Mouse (Mus musculus) left cerebral cortex, postnatal 4 days (tissue): Measurements from ENCODE around the gene Eng. TPM values are rescaled to one million over a fixed set of nuclear protein-coding genes. Genes with fewer than 3 reads are reported as not detected.
A peak's percentile ranks its signal among the peaks of the same experiment; 100 is the strongest.

Experiments
- DNase-seq: peaks from one replicate; pipeline ENCODE4 v3.0.0-alpha.2; 2022
- intact Hi-C: fragments of 180-260 bp; cut with DNase I; formaldehyde crosslinking; loops from one replicate; pipeline ENCODE4 v1.15.1; 2025
- total RNA-seq, 2 experiments: library from RNA; stranded (reverse); gene quantifications; 2 replicates each; pipeline ENCODE4 v1.2.3; 2021

Gene Eng
- total RNA-seq, 2 experiments from 2014 or later = 21.2 to 26.1 TPM

DNA sequence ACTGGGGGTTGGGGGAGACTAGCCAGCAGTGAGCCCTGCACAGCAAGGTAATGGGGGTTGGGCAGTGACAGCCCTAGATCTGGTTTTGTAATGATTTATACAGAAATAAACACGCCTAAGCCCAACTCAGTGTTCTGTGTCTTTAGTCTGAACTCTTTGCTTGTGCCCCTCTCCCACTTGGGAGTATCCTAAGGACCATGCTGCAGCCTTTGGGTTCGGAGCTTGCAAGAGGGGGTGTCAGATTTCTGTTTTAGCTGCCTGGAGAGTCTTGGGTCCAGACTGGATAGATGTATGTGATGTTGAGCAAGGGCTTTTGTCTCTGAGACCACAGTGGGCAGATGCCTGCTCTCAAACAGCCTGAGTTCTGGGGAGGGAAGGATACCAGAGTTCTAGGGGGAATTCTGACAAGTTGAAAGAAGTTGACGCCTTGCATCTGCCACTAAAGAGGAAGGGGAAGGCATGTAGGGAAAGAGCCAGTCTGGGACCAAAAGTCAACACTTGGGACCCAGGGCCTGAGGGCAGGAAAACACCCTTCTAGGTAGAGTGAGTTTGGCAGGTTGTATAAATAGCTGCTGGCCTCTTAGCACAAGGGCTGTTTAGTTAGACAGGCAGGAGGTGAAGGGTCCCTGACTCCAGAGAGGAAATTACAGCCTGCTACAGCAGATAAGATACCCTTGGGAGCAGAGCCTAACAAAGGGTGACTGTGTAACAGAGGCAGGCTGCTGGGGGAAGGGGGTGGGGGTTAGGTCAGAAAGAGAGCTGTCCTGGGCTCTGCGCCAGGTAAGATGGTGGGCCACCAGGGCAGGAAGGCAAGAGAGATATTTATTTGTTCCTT is 25.5 kb upstream of the Eng start:
- peak; percentile 73 for DNase-seq
- intact Hi-C loops = no loop called here

DNA sequence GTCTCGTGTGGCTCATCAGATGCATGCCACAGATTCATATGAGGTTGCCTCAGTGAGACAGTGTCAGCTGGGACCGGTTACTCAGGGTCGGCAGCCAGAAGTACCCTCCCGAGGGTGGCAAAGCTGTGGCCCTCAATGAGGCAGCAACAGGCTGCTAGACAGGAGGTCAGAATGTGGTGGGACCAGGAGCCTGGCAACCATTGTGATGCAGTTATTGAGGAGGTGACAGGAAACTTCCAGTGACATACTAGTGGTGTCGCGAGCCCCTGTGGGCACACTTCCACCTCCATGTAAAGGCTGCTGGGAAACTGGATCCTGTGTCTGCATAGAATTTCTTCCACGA is 24.9 kb upstream of the Eng start, which contains the start of gene Ak1:
Ak1 (plus strand) TSS at position 242 of the 343 bp plus-strand sequence.
- no peak for DNase-seq
- intact Hi-C loops = no loop called here

DNA sequence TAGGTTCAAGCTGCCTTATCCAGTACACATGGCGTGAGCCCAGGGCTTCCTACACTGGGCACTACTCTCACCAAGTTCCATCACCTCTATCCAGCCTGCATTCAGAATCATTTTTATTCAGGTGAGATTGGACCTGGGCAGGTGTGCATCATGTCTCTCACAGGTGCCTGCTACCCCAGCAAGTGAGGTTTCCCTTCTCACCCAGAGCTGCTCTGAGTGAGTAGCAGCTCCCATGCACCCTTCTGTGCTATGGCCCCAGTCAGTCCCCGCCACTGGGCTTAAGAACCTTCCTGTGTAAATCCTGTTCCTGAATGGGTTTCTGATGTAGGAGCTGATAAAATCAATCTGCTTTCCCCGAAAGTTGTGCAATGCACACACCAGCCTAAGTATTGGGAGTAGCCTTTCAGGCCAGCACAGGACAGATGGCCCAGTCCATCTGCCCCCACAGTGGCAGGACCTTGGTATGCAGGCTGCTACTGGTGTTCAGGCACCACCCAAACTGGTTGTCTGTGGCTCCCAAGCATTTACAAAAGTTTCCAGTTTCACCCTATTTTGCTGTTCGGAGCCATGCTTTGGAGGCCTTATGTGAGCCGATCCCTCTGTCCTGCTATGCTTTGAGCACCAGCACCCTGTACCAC is 22.2 kb upstream of the Eng start:
- no peak for DNase-seq
- intact Hi-C loops = no loop called here

DNA sequence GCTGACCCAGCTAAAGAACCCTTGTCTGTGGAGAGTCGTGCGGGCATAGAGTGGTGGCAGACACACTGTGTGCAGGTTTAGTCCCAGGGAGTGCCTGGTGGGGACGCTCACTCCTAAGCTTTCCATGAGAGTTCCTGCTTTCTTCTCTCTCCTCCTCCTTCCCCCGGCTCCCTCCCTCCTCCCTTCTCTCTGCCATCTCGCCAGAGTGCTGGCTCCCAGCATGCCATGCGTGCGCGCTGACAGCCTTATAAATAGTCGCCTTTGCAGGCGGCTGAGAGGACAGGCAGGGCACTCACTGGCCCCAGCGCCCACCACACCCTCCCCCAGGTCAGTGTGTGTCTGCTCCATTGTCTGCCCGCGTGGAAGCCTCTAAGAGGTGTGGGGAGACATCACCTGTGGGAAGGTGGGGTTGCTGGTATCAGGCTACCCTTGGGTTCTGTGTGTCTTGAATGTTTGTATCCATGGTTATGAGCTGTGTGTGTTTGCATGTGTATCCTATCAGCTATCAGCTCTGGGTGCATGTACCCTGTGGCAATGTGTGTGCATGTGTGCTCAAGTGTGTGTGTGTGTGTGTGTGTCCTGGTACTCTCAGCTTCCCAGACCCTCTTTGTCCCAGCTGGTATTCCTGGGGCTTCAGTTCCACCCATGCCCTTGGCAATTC is 21.1 kb upstream of the Eng start:
- intact Hi-C loops = no loop called here
- DNase-seq = peak; percentile 76

DNA sequence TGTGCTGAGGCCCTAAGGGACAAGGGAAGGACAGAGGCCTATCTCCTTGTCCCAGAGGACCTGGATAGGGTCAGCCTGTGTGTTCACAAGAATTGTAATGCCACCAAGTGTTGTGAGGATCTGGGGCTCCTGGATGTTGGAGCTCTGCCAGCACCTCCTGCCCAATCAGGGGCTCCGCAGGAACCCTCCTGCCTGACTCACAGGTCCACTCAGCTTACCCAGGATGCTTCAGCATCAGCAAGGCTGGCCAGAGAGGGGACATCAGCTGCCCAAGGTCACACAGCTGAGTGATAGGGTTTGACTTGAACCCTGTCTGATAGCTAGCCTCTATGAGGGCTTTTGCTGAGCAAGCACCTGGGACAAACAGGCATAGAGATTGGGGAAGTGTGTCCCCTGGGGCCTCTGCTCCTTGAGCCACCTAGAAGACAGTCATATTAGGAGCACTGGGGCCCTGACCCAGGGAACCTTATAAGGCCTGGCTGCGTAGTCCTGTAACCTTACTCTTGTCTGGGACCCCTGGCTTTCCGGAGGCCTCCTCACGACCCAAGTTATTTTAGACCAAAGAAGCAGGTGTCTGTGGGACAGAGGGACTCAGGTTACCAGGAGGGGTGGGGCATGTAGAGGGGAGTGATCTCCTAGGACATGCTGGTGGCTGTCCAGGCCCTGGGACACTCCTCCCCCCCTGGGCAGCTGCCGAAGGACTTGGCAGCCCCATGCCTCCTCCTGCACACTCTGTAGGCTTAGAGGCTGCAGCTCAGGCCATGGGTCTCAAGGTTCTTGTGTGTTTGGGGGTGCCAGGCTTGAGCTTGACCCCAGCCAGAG is 20.3 kb upstream of the Eng start:
- intact Hi-C loops = no loop called here
- no peak for DNase-seq

DNA sequence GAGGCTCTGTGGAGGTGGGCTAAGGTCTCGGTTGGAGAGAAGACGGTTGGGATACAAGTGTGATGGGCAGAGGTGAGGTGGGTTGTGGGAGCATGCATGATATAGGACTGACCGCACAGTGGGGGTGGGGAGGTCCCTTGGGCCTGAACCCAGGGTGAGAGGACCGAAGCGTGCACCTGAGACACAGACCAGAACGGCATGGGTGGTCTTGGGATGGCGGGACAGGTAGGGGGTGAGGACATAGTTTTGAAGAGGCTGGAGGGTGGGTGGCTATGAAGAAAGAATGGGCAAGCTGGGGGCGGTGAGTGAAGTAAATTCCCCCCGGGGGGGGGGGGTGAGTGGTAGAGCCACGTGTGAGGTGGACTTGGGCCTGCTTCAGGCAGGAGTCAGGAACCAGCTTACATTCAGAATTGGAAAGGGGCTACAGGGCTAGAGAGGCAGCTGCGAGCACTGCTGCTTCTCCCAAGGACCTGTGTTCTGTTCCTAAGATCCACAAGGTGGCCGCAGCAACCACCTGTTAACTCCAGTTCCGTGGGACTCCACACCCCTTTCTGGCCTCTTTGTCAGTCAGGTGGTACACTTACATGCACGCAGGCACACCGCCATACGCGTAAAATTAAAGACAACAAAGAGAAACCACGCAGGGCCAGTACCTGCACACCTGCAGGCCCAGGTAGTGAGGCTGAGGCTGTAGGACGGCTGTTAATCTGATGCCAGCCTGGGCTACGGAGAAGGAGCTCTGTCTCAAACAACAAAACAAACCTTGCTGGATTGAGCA is 18.9 kb upstream of the Eng start:
- DNase-seq = no peak
- intact Hi-C loops = no loop called here

DNA sequence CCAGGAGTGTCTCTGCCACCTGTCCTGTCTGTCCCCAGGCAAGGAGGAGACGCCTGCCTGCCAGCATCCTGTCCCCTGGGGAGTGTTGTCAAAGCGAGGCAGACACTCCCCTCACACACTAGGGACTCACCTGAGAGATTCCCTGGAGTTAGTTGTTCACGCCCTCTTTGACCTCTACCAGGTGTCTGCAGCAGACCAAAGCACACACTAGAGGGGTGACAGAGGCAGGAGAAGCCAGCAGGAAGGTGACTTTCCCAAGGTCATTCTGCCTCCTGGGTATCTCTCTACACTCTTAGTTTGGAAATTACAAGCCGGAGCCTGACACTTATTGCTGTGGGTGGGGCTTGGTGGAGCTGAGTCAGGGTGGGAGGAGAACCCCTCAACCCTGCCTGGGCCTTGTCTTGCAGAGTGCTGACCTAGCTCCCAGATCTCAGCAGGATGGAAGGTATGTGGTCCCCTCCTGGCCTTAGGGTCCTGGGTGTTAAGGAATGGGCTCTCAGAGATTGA is 18.3 kb upstream of the Eng start:
- intact Hi-C loops = no loop called here
- no peak for DNase-seq

DNA sequence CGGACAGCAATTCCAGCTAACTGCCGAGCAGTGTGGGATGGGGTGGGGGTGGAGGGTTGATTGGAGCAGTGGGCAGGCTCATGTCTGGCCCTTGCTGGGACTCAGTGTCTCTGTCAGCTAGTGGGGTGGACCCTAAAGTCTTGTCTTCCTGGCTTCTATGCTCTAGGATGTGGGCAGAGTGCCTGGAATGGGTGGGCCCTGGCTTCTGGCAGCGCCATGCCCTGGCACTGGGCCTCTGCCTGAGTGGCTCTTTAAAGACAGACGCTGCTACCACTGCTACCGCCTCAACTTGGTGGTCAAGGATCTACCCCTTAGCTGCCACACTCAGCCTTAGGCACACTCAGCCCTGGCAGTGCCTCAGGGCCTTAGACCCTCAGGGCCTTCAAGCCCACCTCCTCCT is 17.7 kb upstream of the Eng start:
- intact Hi-C loops = no loop called here

DNA sequence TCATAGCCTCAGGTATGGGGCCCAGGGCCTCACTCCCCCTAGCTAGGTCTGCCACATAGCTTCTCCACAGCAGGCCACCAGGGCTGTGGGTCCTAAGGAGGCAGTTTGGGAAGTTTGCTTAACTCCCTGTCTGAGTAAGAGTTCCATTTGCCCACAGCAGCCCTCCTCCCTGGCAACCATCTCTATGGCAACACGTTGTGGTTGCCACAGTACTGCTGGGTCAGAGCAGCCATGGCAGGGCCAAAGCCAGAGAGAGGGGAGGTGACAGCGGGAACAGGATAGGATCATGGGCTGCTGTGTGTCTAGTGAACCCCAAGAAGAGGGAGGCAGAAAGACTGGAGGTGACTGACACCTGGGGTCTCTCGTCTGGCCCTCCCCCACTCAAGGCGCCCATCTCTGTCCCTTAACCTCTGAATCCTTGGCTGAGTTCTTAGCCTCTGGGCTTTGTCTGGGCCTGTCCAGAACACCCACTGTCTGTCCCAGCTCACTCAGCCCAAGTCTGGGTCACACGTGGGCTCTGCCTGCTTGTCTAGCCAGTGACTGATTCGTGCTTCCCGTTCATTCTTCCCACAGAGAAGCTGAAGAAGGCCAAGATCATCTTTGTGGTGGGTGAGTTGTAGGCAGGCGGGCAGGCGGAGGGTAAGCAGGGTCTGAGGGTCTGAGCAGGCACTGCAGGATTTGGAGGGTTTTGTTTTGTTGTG is 17.0 kb upstream of the Eng start:
- DNase-seq = peak; percentile 80
- intact Hi-C loops = no loop called here

More for the DNA sequence above, 17.7 kb upstream of the Eng start:
- peak; percentile 92 for DNase-seq

DNA sequence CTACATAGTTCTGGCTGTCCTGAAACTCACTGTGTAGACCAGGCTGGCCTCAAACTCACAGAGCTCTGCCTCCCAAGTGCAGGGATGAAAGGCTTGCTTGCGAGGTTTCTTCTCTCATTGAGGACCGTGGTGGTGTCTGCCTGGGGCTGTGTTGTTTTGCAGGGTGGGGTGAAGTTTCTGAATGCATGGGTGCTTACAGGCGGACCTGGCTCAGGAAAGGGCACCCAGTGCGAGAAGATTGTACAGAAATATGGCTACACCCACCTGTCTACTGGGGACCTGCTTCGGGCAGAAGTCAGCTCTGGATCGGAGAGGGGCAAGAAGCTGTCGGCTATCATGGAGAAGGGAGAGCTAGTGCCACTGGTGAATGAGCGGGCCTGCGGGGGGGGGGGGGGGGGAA is 16.4 kb upstream of the Eng start:
- intact Hi-C loops = loop anchor here (5.0 kb wide), 1 partner anchor 57 kb away; no protein-coding TSS in a partner anchor

DNA sequence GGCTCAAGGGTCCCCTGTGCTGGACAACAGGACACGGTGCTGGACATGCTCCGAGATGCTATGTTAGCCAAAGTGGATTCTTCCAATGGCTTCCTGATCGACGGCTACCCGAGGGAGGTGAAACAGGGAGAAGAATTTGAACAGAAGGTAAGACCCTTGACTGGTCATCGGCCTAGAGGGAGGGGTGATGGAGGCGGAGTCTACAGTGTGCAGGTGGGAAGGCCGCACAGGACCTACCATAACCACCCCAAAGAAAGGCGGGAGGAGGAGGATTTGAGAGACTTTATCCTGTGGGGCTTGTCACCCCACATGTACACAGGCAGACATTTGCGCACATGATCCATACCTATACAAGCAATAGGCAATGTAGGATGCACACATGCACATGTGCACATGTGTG is 15.3 kb upstream of the Eng start:
- intact Hi-C loops = loop anchor here (5.0 kb wide), 1 partner anchor 56 kb away; no protein-coding TSS in a partner anchor
- no peak for DNase-seq

More for the DNA sequence above, 16.4 kb upstream of the Eng start:
- DNase-seq = no peak

DNA sequence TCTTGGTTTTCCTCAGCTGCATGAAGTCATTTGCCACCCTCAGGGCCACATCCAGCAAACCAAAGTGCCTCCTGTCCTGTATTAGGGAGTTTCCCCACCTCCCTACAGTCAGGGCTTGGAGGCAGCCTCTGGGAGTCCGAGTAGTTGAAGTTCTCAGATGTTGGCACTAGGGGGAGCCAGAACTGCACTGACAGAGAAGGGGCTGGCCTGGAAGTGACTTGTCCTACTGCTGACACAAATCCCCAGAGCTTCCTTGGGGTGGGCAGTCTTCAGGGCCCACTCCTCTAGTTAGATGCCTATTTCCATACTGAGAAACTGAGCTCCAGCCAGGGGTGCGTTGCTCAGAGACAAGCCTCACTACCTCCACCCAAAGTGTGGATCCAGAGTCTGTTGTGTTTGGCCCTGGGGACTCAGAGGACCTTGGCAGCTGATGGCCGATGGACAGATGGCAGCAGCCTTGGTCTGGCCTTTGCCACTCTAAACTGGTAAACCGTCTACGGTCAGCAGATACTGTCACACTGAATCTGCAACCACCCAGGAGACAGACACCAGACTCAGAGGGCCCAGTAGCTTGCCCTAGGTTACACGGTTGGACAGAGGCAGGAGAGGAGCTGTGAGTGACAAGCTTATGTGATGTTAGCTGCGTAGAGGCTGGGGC is 14.5 kb upstream of the Eng start:
- DNase-seq = peak; percentile 83
- intact Hi-C loops = loop anchor here (5.0 kb wide), 1 partner anchor 55 kb away; no protein-coding TSS in a partner anchor

DNA sequence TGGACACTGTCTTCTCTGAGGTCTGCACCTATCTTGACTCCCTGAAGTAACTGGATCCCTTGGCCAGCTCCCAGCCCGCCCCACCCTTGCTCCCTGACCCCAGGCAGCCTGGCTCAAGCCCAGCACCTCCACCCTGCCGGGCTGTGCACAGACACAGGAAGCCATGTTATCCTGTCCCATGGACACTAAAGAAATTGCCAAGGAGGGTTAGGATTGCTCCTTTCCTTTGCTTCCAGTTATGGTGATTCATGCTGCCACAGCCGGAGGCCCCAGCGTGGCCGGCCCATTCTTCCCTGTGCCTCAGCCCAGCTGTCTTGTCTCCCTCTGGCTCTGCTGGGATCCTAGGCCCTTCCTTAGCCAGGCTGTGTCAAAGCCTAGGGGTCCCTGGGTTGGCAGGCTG is 12.7 kb upstream of the Eng start:
- intact Hi-C loops = loop anchor here (5.0 kb wide), 1 partner anchor 54 kb away; no protein-coding TSS in a partner anchor
- DNase-seq = no peak

DNA sequence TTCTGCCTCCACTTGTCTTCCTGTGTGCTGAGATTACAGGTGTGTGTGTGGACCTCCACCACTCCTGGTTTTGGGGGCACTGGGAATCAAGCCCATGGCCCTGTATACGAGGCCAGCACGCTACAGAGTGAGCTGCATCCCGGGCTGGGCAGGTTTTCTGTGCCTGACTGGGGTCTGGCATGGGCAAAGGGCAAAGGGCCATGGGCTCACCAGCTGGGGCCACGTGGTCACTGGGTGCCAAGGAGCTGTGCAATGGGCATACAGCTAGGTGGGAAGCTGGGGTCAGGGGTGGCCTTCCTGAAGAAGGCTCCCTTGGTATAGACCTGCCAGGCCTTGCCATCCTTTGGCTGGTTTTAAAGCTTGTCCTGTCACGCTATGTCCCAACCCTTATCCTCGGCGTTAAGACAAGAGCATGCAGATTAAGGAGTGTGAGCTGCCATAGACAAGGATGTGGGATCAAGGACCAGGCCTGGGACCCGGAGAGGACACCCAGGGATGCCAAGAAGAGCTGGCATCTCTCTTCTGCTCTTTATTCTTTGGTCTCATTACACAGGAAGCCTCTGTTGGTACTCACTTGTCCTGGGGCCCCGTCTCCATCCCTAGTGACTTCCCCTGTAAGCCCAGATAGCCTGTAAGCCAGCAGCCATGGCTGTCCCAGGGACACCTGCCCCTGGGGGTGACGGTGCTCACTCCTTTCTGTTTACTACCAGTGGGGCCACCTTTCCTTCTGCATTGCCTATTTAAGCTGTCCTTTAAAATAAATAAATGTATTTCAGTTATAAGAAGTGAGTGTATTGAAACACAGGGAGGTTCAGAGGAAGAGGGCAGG is 11.9 kb upstream of the Eng start:
- intact Hi-C loops = loop anchor here (5.0 kb wide), 1 partner anchor 53 kb away; no protein-coding TSS in a partner anchor
- no peak for DNase-seq

DNA sequence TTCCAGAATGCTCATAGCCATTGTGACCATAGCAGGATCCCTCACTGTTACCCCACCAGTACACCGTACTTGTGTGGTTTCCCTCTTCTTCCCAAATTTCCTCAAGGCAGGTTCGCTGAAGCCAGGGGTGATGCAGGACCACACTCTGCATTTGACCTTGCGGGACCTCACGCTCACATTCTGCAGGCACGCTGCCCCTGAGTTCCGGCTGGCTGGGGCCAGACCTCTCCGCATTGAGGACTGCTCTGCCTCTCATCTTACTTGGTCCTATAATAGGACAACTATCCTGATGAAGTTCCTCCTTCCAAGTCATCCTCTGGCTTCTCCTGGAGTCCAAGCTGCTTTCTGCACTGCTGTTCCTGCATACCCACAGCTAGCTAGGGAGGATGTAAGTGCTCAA is 9.8 kb upstream of the Eng start:
- no peak for DNase-seq
- intact Hi-C loops = no loop called here

DNA sequence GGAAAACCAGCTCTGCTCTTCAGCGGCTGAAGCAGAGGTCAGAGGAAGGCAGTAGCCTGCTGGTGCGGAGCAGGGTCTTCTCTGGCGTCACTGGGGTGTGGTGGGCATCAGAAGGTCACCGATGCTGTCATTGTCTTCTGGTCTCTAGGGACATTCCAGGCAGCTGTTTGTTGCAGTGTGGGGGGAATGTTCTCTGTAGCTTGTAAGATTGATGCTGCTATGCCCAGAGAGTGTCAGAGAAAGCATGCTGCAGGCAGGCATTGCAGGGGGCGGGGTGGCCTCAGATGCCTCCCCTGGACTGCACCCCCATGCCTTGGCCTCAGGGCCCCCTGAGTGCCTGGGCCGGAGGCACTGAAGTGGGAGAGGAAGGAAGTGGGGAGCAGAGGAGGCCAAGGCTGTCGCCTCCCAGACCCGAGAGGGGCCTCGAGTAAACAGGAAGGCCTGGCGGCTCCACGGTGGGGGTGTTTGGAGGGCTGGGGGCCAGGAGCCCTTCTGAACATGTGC is 8.6 kb upstream of the Eng start:
- no peak for DNase-seq
- intact Hi-C loops = no loop called here

DNA sequence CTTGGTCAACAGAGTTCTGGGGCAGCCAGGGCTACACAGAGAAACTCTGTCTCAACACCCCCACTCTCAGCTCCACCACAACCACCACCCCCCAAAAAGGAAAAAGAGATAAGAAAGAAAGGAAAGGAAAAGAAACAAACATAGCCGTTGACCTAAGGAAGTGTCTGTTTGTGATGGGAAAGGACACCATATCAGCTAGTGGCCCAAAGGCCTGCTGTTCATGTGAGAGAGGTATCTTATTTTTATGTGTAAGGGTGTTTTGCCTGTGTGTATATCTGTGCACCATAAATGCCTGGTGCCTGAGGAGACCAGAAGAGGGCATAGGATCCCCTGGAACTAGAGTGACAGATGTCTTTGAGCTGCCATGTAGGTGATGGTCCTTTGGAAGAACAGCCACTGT is 6.8 kb upstream of the Eng start:
- no peak for DNase-seq
- intact Hi-C loops = no loop called here
